Mouse (Mus musculus) erythroblast, embryonic 14.5 days (primary cell): ENCODE data around the gene Zfpm1.

Experiments used
- GATA1 ChIP-seq: IDR thresholded peaks from 2 replicates; pipeline ENCODE4 v1.6.1; 2012; ENCODE audit warnings: low read length, inconsistent platforms, mixed read lengths
- TAL1 ChIP-seq: IDR thresholded peaks from 3 replicates; pipeline ENCODE4 v1.6.1; 2012; ENCODE audit warnings: low read length, inconsistent platforms, mixed read lengths

GRCm38 (mm10) chr8:122314899-122315496 lies 33.1 kb downstream of the Zfpm1 start:
- TF ChIP-seq GATA1 (no peak), TAL1 (no peak)
